Mouse (Mus musculus): Measurements from ENCODE around the gene Gstp1.

DNA sequence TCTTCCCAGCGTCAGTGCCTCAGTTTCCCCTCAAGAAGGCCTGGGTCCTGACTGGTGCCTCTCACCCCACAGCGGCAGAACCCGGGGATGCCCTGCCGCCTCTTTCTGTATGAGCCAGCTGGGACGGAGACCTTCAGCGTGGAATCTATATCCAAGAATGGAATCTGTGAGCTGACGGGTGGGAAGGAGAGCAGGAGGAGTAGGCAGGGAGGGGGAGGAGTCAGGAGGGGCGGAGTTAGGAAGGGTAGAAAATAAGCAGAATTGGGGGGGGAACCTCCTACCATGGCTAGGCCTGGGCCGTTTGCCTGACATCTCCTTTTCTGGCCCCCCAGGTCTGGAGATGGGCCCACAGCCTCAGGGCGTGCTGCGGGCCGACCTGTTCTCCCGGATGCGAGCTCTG, 49.7 kb downstream of the Gstp1 start:
- TF ChIP-seq CTCF (conservative IDR thresholded peaks at IDR 0.05; ENCODE audit: insufficient read depth, insufficient read length, low read depth, low read length) (no peak), POLR2A (IDR thresholded peaks at IDR 0.05; ENCODE audit: low read depth, low read length) (no peak)

Measured in kidney, adult 2 months (tissue).